Mouse (Mus musculus) erythroblast, embryonic 14.5 days (primary cell): ENCODE results near the gene Gpr1. TPM values are rescaled to one million over a fixed set of nuclear protein-coding genes. Genes with fewer than 3 reads are reported as not detected.

ENCODE experiments used
- H3K27me3 ChIP-seq: 2 replicates; pipeline ENCODE4 v1.6.1; 2012; ENCODE audit warnings: inconsistent platforms; ENCODE audit not compliant: control insufficient read depth
- H3K36me3 ChIP-seq: 2 replicates; pipeline ENCODE4 v1.6.1; 2012; ENCODE audit warnings: mild to moderate bottlenecking, inconsistent platforms; ENCODE audit not compliant: control insufficient read depth
- H3K4me1 ChIP-seq: 2 replicates; pipeline ENCODE4 v1.6.1; 2012; ENCODE audit warnings: inconsistent platforms; ENCODE audit not compliant: control insufficient read depth
- H3K4me3 ChIP-seq: replicated peaks from 2 replicates; pipeline ENCODE3; 2012; ENCODE audit warnings: moderate library complexity, mild to moderate bottlenecking, inconsistent platforms
- H3K9me3 ChIP-seq: 2 replicates; pipeline ENCODE4 v1.6.1; 2012; ENCODE audit warnings: low read length, inconsistent platforms, mixed read lengths; ENCODE audit not compliant: control insufficient read depth
- GATA1 ChIP-seq: IDR thresholded peaks from 2 replicates; pipeline ENCODE4 v1.6.1; 2012; ENCODE audit warnings: low read length, inconsistent platforms, mixed read lengths
- TAL1 ChIP-seq: IDR thresholded peaks from 3 replicates; pipeline ENCODE4 v1.6.1; 2012; ENCODE audit warnings: low read length, inconsistent platforms, mixed read lengths
- polyA plus RNA-seq: library from polyadenylated mRNA; stranded (reverse); fragments of >175 nt; gene quantifications from 2 replicates; pipeline ENCODE4 v1.2.3, GENCODE M21; 2012

Gpr1 gene
- polyA plus RNA-seq, 1 experiment = not detected

DNA sequence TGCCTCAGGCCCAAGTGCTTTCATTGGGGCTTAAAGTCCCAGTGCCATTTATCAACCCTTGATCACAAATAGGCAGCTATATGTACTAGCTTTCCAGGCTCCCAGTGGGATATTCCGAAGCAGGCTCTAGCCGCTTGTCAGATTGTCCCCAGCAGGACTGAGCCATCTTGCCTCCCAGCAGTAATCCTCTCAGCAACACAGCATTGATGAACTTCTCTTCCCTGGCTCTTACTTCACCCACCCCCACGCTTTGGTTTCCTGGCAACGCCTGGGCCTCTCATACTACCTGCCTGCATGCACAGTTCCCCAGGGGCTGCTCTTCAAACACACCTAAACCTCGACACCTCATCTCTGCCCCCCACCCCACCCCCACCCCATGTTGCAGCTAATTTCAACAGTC, 23.0 kb upstream of the Gpr1 start:
- TF ChIP-seq GATA1 (no peak), TAL1 (no peak)

DNA sequence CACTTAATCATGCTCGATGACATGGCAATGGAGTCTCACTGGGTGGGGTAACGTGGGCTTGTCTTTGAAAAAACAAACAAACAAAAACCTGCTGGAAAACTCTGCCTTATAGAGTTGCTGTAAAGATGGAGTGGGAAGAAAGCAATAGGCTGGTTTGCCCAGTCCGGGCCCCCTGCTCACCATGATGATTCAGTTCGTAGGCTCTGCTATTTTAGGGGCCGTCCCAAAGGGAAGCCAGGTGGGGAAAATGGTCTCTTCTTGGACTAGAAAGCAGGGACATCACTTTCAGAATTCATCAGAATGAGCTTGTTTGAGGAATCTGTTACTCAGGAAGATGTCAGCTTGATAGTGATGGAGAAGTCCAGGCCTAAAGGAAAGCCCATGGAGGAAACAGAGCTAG, 12.9 kb upstream of the Gpr1 start:
- H3K4me1 ChIP-seq = no peaks in the 10 kb centered on the region
- no peaks in the 10 kb centered on the region for H3K27me3 ChIP-seq
- no peaks in the 10 kb centered on the region for H3K36me3 ChIP-seq
- no peak overlapping the region for H3K4me3 ChIP-seq
- H3K9me3 ChIP-seq = no peaks in the 10 kb centered on the region
- TF ChIP-seq TAL1 = no peak
- TF ChIP-seq GATA1 = no peak

More for the DNA sequence above, 23.0 kb upstream of the Gpr1 start:
- Histone ChIP-seq H3K36me3 (no peaks in the 10 kb centered on the region), H3K9me3 (no peaks in the 10 kb centered on the region), H3K4me1 (no peaks in the 10 kb centered on the region), H3K4me3 (no peak overlapping the region), H3K27me3 (no peaks in the 10 kb centered on the region)

DNA sequence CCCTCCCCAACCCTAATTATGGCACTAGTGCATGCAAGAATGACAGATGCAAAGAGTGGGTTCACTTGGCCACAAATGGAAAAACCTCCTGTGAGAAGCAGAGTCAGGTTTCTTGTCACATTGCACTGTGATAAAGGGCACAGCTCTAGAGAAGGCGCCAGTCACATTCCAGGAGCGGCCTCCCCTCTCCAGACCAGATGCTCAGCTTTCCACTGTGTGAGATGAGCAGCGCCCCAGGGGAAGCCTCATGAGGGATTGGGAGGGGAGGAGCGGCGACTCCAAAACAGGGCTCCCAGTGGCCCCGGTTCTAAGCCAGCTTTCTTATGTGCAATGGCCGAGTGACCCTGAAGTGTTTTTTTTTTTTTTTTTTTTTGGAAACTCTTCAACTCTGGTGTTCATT, 11.5 kb upstream of the Gpr1 start:
- TF ChIP-seq TAL1 (no peak), GATA1 (no peak)
- no peaks in the 10 kb centered on the region for H3K27me3 ChIP-seq
- no peaks in the 10 kb centered on the region for H3K36me3 ChIP-seq
- no peaks in the 10 kb centered on the region for H3K9me3 ChIP-seq
- no peaks in the 10 kb centered on the region for H3K4me1 ChIP-seq
- H3K4me3 ChIP-seq = no peak overlapping the region

DNA sequence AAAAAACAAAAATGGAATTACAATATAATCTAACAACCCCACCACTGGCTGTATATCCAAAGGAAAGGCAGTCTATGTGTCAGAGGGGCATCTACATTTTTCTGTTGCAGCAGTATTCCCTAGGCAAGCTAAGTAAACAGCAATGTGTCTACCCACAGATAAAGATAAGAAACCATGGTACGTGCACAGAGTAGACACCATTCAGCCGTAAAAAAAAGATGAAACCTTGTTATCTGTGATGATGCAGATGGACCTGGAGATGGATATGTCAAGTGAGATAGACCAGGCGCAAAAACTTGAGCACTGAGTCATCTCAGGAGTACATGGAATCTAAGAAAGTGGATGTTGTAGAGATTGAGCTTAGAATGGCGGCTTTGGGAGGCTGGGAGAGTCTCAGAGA, 10.7 kb upstream of the Gpr1 start:
- Histone ChIP-seq H3K4me3 (no peak overlapping the region), H3K4me1 (no peaks in the 10 kb centered on the region), H3K27me3 (no peaks in the 10 kb centered on the region), H3K36me3 (no peaks in the 10 kb centered on the region), H3K9me3 (no peaks in the 10 kb centered on the region)
- TF ChIP-seq TAL1 (no peak), GATA1 (no peak)

DNA sequence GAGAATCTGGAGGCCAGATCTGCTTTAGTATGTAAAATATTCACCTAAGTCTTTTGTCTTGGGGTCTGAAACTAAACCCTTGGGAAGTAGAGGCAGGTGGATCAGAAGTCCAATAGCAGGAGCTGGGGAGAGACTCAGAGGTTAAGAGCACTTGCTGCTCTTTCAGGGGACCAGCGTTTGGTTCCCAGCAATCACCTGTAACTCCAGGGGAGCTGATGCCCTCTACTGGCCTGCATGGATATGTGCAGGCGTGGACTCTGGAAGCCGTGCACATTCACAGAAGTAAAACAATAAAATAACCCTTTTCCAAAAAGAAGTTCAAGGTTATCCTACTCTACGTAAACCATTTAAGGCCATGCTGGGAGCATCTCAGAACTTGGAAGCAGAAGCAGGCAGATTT, 4.9 kb upstream of the Gpr1 start:
- H3K36me3 ChIP-seq = no peaks in the 10 kb centered on the region
- peaks cover 8% of the 10 kb centered on the region for H3K27me3 ChIP-seq
- no peaks in the 10 kb centered on the region for H3K4me1 ChIP-seq
- no peak overlapping the region for H3K4me3 ChIP-seq
- TF ChIP-seq TAL1 (no peak), GATA1 (no peak)
- no peaks in the 10 kb centered on the region for H3K9me3 ChIP-seq

DNA sequence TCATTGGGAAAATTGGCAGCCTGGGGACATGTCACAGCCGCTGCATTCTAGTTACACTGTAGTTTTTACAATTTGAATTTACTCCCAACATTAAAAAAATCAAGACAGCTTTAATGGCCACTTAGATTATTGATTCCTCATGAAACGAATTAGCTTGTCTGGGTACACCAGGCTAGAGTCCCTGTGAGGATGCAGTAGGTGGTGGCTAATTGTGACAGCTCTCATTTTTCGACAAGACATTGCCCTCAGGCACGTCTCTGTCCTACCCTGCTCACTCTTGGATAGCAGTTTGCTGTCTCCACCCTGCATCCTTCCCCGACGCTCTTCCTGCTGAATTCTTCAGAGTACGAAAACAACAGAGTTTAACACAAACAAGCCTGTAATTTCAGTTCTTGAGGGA, 288 bp upstream of the Gpr1 start:
- Histone ChIP-seq H3K36me3 (no peaks in the 10 kb centered on the region), H3K27me3 (peaks cover 15% of the 10 kb centered on the region), H3K4me1 (no peaks in the 10 kb centered on the region), H3K4me3 (no peak overlapping the region), H3K9me3 (no peaks in the 10 kb centered on the region)
- no peak for TF ChIP-seq GATA1
- TF ChIP-seq TAL1 = no peak

DNA sequence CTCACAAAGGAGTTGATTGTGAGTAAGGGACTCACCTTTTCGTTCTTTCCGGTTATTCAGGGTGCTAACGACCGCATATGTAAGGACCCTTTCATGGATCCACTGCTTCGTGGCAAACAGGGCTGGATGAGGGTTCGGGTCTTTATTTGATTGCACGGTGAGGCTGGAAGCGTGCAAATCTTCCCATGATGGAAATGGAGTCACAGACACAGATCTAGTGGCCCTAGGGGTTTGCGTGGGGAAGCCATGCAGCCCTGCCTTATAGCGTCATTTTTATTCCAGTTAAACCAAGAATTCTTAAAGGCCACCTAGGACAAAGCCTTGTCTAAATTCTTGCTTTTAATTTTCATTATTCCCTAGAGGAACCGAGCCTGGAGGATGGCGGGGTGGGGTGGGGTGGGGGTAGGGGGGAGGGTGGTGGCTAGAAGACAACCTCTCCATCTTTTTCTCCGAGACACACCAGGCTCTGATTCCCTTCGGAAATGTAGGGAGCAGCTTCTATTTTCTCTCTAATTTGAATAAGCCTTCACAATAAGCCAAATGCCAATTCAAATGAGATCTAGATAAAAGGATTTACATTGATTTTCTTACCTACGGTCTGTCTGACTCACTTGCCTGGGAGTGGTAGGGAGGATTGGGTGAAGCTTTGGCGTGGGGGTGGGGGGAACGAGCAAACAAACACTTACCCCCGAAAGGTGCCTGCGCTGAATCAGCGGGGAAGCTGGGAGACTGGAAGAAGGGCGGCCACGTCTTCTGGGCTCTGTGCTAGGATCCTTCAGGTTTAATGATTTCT, 669 bp downstream of the Gpr1 start:
- Histone ChIP-seq H3K4me3 (no peak overlapping the region), H3K36me3 (no peaks in the 10 kb centered on the region), H3K9me3 (no peaks in the 10 kb centered on the region), H3K4me1 (no peaks in the 10 kb centered on the region), H3K27me3 (peaks cover 15% of the 10 kb centered on the region)
- no peak for TF ChIP-seq TAL1
- no peak for TF ChIP-seq GATA1

DNA sequence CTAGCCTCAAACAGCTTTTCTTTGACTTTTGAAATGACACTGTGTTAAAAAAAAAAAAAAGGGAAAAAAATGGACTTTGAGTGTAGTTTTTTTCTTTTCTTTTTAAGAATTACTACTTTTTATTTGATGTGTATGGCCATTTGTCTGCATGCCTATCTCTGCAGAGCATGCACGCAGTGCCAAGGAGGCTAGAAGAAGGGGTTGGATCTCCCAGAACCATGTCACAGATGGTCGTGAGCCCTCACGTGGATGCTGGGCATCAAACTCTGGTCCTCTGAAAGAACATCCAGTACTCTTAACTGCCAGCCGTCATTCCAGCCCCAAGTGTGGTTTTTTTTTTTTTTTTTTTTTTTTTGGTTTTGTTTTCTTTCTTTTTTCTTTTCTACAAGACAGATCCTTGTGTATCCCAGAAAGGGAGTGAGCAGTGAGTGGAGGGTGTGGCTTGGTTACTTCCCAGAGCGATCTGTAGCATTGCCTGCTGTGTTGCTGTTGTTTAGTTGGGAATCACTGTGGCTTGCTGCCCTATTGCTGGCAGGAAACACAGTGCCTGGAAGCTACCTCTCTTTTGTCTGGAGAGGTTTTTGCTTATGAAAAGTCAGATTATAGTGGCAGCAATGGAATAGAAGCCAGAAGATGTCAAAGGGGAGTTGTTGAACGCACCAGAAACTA, 4.3 kb downstream of the Gpr1 start:
- H3K27me3 ChIP-seq = peaks cover 15% of the 10 kb centered on the region
- no peaks in the 10 kb centered on the region for H3K9me3 ChIP-seq
- H3K36me3 ChIP-seq = no peaks in the 10 kb centered on the region
- TF ChIP-seq TAL1 (no peak), GATA1 (no peak)
- H3K4me3 ChIP-seq = no peak overlapping the region
- H3K4me1 ChIP-seq = no peaks in the 10 kb centered on the region

DNA sequence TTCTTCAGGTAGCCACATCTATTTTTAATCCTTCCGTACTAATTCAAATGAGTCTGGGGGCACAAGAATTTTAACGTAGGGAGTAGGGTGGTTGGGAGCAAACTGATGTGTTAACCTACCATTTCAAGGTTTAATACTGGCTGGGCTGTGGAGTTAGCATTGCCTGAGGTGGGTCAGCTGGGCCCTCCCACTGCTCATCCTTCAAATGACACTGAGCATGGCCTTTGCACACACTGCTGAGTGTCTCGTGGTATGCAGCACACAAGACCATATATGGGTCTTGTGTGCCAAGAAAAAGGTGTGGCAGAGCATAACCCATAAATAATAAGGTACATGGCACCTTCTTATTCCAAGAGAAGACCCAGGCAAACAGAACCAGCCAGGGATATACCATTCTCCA, 6.7 kb downstream of the Gpr1 start:
- Histone ChIP-seq H3K4me1 (no peaks in the 10 kb centered on the region), H3K4me3 (no peak overlapping the region), H3K36me3 (no peaks in the 10 kb centered on the region), H3K9me3 (no peaks in the 10 kb centered on the region), H3K27me3 (no peaks in the 10 kb centered on the region)
- TF ChIP-seq TAL1 = no peak
- TF ChIP-seq GATA1 = no peak
